Mouse (Mus musculus) liver, embryonic 15.5 days (tissue): ENCODE data around the gene Gm20737. TPM values are rescaled to one million over a fixed set of nuclear protein-coding genes. Genes with fewer than 3 reads are reported as not detected.
"Not testable (repeated sequence)": the region's sequence is repeated elsewhere in the genome, so short reads cannot be mapped to it uniquely, and the experiment has no call there.

Experiments used
- ATAC-seq: fragments of 200-750 bp; cut with Nextera tagmentation; 2 replicates; pipeline ENCODE4 v1.8.0; 2017; ENCODE audit warnings: moderate number of reproducible peaks, mild to moderate bottlenecking, moderate library complexity; ENCODE audit not compliant: insufficient read depth
- H3K27ac ChIP-seq: fragments of 300-500 bp; sonication (generic); replicated peaks from 2 replicates; pipeline ENCODE4 v1.5.1; 2015; ENCODE audit warnings: mild to moderate bottlenecking, inconsistent platforms
- H3K27me3 ChIP-seq: fragments of 300-500 bp; sonication (generic); 2 replicates; pipeline ENCODE4 v1.6.1; 2015; ENCODE audit warnings: mild to moderate bottlenecking, inconsistent platforms
- H3K36me3 ChIP-seq: fragments of 300-500 bp; sonication (generic); replicated peaks from 2 replicates; pipeline ENCODE4 v1.6.1; 2015; ENCODE audit warnings: moderate library complexity, mild to moderate bottlenecking, inconsistent platforms
- H3K4me1 ChIP-seq: fragments of 300-500 bp; sonication (generic); replicated peaks from 2 replicates; pipeline ENCODE4 v1.6.1; 2015; ENCODE audit warnings: inconsistent platforms
- H3K4me2 ChIP-seq: fragments of 300-500 bp; sonication (generic); 2 replicates; pipeline ENCODE4 v1.6.1; 2015; ENCODE audit warnings: moderate library complexity, mild to moderate bottlenecking, inconsistent platforms
- H3K4me3 ChIP-seq: fragments of 300-500 bp; sonication (generic); replicated peaks from 2 replicates; pipeline ENCODE4 v1.5.1; 2015; ENCODE audit warnings: mild to moderate bottlenecking, inconsistent platforms
- H3K9ac ChIP-seq: fragments of 300-500 bp; sonication (generic); 2 replicates; pipeline ENCODE4 v1.6.1; 2015; ENCODE audit warnings: moderate library complexity, mild to moderate bottlenecking, inconsistent platforms
- H3K9me3 ChIP-seq: fragments of 300-500 bp; sonication (generic); replicated peaks from 2 replicates; pipeline ENCODE4 v1.6.1; 2016; ENCODE audit warnings: inconsistent platforms
- WGBS: fragments of 180-500 bp; shearing (Covaris S2); methylation state at CpG from one replicate; pipeline ENCODE4 v1.1.7; 2015; ENCODE audit warnings: mixed read lengths; ENCODE audit not compliant: insufficient replicate concordance; 5-methylcytosine and 5-hydroxymethylcytosine counted together
- polyA plus RNA-seq: library from polyadenylated mRNA; unstranded; fragments of >200 nt; fragmentation: Nextera tagmentation; extraction: Ambion mirVana; gene quantifications from 2 replicates; pipeline ENCODE4 v1.2.1, GENCODE M21; 2015

The Gm20737 gene
- polyA plus RNA-seq = not detected in 2 replicates

DNA sequence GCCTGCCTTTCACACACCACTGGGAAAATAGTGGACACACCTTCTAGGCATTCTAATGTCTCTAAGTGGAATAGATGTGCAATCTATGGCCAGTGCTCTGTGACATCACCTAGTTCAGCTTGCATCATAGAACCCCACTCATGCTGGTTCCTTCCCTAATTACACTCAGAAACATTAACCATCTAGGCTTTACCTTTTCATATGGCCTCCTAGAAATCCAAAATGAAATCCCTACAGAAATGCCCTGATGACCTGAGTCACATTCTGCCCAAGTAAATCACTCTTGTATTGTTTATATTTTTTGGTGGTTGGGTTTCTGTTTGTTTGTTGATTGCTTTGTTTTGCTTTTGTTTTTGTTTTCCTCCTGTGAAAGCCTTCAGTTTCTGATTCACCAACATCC, at the start of gene Gm20737:
TSS of gene Gm20737 (minus strand) at position 101 of the 400 bp plus-strand sequence.
- ATAC-seq, H3K27ac ChIP-seq, H3K27me3 ChIP-seq, H3K4me2 ChIP-seq, H3K36me3 ChIP-seq, H3K4me3 ChIP-seq, H3K9ac ChIP-seq, H3K9me3 ChIP-seq, H3K4me1 ChIP-seq: not testable (repeated sequence)

DNA sequence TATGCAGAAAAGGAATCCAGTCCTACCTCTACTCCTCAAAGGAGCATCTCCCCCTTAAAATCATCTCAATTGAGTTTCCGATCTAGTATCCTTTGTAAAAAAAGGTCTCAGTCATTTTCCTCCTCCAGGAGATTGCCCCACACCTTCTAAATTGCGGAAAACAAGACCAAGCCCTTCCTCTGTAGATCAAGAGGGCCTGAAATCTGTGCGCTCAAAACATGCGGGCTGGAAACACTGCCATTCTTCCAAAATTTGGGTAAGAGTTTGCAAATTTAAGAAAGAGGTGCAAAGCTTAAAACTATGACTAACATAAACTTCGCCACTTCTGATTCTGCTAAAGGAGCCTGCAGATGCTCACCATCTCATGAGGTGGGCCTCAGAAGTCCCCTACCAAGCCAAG, 17.3 kb upstream of the Gm20737 start, which contains the start of gene Gm21775:
TSS of gene Gm21775 (plus strand) at position 301 of the 400 bp plus-strand sequence.
- H3K9me3 ChIP-seq, H3K27ac ChIP-seq, H3K27me3 ChIP-seq, H3K4me3 ChIP-seq, ATAC-seq, H3K9ac ChIP-seq, H3K4me1 ChIP-seq, H3K4me2 ChIP-seq, H3K36me3 ChIP-seq: not testable (repeated sequence)
- 66% methylated on average over 5 of the region's 5 CpGs for WGBS

Other genes with a start within 250 kb of the Gm20737 start
- gene Gm20834, start 211.5 kb downstream of the Gm20737 start, polyA plus RNA-seq = not detected in 2 replicates
- gene Gm28510, start 123.3 kb downstream of the Gm20737 start, polyA plus RNA-seq = not detected in 2 replicates
- not detected in 2 replicates for gene Gm21775, start 17.4 kb upstream of the Gm20737 start, polyA plus RNA-seq
- gene Gm21900, start 80.3 kb upstream of the Gm20737 start, polyA plus RNA-seq = not detected in 2 replicates
- gene Gm20777, start 216.4 kb upstream of the Gm20737 start, polyA plus RNA-seq = not detected in 2 replicates